Mouse (Mus musculus) cerebral cortex, adult 2 months (tissue): ENCODE results near the gene Metap1.

ENCODE experiments used
- WGBS: fragments of 180-500 bp; shearing (Covaris S2); methylation state at CpG from one replicate; pipeline ENCODE4 v1.1.7; 2018; 5-methylcytosine and 5-hydroxymethylcytosine counted together

Gene Metap1

DNA sequence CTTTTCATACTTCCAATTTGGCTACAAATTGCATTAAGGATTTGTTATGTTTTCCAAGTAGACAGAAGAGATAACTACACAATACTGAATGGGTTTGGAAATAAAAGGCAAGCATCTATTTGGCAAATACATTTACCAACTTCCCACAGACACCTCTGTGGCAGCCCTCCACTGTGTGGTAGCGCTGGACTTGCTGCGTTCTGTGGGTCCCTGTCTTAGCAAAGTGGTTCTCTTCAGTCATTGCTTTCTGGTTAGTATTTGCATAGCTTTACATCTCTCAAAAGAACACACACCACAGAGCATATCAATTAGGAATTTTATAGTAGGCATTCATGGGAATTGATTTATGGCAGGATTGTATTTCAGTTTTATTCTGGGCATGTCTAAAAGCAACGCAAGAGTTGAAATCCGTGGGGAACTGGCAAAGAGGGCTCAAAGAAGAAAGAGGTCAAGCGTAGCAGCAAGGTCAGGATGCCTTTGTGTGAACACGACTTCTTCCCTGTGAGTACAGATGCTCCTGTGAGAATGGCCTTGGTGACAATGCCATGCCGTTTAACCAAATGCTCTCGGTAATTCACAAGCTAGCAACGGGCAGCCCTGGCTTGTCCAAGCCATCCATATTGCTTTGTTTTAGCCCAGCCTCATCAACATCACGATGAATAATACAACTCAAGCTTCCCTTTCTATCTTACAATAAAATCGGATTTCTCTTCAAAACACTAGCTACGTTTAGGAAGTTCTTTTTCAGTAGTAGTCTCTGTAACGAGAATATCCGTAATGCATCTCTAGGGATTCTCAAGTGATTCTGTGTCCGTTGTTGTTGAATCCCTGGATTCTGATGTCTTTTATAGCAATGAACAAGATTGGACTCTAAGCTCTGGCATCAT, 10.8 kb upstream of the Metap1 start:
- WGBS = 68% methylated on average over 15 of the region's 15 CpGs

DNA sequence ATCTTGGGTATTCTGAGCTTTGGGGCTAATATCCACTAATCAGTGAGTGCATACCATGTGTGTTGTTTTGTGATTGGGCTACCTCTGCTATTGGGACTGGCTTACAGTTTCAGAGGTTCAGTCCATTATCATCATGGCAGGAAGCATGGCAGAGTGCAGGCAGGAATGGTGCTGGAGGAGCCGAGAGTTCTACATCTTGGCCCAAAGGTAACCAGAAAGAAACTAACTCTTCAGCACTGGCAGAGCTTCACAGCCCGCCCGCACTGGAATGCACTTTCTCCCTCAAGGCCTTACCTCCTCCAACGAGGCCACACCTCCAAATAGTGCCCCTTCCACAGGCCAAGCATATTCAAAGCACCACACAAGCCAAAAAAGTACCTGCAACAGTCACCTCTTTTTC, 9.4 kb upstream of the Metap1 start:
- WGBS = 92% methylated on average over 4 of the region's 4 CpGs

DNA sequence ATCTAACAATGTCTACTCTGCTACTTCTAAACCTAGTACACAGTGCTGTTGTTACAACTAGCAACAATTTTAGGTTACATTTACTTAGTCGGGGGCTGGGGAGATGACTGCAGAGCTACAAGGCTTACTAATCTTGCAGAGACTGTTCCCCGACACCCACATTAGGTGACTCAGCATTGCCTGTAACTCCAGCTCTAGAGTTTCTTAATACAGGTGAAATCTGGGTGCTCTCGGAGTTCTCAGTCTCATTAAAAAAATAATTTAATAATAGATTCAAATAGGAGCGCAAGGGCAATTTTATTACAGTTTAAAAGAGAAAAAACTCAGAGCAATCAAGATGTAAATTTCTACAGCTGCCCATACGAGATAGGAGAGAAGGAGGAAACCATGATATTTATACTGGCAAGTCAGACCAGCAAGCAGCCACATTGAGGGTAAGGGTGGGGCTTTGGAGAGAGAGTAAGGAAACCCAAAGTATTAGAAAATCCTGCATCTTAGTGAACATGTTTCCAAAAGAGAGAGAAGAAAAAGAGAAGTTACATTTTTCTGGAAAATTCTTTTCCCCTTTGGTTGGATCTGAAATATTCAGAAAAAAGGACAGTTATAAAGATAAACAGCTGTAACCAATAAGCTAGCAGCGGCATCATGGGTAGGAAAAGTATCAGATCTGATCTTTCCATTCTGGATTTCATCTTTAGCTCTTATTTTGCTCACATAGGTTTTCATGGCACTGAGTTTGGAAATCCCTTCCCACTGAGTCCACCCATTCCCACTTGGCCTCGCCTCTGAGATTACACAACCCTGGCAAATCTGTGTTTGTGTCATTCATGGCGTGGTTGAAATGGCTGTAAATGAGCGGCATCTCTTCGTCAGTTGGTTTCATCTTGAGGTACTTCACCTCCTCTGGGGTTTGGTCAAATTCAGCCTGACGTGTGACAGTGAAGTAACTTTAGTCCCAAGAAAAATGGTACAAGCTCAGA, 6.1 kb upstream of the Metap1 start:
- 73% methylated on average over 11 of the region's 11 CpGs for WGBS

DNA sequence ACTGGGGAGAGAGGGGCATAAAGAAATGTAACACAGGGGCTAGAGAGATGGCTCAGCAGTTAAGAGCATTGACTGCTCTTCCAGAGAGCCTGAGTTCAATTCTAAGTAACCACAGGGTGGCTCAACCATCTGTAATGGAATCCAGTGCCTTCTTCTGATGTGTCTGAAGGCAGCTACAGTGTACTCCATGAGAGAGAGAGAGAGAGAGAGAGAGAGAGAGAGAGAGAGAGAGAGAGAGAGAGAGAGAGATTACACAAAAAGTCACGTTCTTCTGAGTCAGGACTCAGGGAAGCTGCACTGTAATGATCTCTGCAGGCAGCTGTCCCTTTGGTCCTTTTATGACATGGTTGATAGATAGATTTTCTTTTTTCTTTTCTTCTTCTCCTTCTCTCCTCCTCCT, 5.2 kb upstream of the Metap1 start:
- 44% methylated on average over 1 of the region's 1 CpGs for WGBS

DNA sequence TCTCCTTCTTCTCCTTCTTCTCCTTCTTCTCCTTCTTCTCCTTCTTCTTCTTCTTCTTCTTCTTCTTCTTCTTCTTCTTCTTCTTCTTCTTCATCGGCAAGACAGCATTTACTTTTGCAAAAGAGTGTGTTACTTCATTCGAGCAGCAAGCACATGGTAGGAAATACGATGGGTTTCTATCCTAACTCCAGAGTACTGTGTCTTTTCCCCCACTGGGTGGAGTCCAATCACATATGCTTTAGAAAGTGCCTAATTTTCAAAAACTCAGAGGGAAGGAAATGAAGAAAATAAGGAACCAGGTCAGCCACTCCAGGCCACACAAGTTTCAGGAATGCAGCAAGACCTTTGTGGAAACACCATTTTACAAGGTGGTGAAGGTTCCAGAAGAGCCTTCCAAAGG, 4.4 kb upstream of the Metap1 start:
- WGBS = 51% methylated on average over 3 of the region's 3 CpGs

DNA sequence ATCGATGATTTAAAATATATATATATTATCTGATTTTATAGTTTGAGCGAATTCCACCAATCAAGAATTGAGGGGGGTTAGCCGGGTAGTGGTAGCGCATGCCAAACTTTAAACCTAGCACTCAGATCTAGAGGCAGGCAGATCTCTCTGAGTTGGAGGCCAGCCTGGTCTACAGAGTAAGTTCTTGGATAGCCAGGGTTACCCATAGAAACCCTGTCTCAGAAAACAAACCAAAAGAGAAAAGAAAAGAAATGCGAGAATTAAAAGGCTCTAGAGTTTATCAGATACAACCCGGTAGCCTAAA, 671 bp upstream of the Metap1 start:
- 15% methylated on average over 6 of the region's 6 CpGs for WGBS

DNA sequence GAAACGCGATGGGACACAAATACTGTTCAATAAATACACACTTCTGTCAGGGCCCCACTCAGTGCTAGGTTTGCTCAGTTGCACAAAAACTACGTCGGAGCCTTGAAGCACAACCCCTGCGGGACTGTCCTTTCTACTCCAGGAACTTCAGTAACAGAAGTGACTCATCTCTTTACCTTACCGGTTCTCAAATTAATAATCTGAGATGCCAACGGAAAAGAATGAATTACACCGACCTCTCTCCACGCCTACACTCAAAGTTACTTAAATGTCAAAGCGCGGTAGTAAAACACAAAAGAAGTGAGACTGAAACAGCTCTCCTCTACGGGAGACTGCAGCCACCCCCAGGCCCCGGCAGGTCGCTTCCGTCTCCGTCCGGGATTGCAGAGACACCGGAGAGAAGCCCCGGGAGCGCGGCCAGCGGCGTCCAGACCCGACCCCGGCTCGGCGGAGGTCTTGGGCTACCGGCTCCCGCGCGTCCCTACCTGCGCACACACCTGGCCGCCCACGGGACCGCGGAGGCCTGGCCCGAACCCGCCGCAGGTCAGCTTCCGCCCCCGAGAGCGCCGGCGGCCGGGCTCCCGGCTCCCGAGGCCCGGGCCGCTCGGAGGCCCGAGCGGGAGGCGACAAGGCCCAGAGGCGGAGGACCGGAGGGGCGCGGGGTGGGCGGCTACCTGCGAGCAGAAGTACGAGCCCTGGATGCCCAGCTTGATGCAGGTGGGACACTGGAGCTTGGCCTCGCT, 560 bp downstream of the Metap1 start:
- WGBS = under 1% methylated on average over 61 of the region's 61 CpGs

DNA sequence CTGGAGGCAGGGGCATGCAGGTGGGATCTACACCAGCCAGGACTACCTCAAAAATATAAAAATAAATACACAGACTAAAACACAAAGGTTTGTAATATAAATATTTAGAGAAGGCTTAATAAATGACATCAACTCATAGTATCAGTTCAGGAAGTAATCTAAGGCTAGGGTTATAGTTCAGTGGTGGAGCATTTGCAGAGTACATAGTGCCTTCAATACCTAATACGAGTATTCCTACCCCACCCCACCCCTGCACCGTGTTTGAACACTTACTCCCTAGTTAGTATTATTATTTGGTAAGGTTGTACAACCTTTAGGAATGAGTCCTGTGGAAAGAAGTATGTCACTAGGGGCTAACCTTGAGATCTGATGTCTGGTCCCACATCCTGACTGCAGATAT, 6.1 kb downstream of the Metap1 start:
- 87% methylated on average over 2 of the region's 2 CpGs for WGBS

DNA sequence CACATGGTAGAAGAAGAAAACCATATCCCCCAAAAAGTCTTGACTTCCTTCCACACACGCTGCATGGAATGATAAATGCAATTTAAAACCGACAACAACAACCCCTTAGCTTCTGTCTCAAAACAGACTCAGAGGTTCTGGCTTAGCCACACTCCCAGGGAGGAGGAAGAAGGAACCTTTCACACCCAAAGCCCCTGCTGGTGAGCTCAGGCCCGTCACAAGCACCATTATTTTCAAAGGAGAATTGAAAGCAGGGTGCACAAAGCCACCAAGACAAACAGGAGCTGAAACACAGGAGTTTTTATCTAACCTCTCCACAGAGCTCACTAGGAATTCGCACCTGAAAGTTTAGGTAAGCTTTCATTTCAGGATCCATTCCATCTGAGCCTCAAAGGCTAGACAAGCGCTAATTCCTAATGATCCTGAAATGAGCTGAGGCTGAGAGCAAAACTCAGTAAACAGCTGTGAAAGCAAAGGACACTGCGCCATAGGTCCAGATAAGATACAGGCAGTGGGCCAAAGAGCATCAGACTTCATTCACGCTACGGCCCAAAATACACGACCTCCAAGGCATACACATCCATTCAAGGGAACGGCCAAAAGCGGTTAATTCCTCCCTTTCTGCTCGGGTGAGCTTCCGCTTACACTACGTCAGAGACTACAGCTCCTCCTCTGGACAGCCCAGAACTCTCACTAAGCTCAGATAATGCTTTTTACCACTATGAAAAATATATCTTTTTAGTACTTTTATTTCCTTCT, 7.6 kb downstream of the Metap1 start:
- WGBS = 52% methylated on average over 14 of the region's 14 CpGs

DNA sequence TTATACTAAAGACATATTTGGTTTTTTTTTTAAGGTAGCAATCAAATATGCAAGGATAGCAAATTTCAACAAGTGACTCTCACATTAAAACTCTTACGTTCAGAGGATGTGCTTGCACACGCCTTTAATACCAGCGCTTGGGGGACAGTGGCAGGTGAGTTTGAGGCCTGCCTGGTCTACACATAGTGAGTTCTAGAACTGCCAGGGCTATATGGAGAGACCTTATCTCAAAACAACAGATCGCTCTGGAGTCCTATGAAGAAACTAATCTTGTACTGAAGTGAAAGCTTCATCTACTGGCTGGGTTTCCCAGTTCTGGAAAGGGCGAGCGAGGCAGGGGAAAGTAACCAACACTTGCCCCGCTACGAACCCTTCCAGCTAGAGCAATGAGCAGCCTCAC, 9.8 kb downstream of the Metap1 start:
- 98% methylated on average over 8 of the region's 8 CpGs for WGBS

DNA sequence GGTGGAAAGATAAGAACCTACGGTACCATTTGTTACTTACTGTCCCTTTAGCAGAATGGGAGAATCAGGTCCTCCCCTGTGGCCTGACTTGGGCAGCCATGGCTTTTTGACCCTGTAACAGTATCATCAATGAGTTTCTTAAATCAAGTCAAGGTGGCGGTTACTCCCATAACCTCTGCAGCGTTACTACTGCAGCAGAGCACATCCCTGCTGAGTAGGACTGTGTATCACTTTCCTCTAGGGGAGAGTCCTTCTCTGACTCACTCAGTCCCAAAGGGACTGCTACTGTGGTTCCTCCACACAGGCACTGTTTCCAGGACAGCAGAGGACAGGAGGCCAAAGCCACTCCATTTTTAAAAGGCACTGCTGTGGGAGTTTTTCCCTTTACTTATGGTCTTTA, 18.2 kb downstream of the Metap1 start:
- WGBS = 94% methylated on average over 3 of the region's 3 CpGs

DNA sequence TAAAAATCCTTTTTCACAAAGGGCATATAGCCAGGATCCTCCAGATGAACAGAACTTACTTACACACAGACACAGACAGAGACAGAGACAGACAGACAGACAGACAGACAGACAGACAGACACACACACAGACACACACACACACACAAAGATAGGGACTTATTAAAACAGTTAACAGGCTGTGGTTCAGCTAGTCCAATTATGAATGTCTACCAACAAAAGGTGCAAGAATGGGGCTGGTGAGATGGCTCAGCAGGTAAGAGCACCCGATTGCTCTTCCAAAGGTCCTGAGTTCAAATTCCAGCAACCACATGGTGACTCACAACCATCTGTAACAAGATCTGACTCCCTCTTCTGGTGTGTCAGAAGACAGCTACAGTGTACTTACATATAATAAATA, 22.7 kb downstream of the Metap1 start:
- 89% methylated on average over 1 of the region's 1 CpGs for WGBS

DNA sequence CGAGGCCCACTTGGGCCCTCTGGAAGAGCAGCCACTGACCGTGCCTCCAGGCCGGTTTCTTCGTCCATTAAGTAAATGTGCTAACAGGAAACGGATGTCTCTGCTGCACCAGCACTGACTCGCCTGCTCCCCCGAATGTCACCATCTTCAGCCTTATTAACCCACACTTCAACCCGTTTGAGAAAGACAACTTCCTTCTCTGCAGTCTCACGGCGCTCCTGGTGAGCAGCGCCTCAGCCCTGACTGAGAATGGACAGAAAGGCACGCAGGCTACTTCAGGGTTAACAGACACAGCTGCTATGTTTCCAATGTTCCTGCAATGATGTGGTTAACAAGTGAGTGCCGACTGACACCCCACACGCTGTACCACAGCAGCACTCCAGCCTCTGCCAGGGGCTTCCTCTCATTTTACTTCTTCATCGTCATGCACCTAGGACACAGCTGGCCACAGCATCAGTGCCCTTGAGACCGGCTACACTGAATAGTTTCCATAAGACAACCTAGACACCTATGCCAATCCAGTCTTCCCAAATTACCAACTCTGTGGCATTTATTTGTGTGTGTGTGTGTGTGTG, 24.7 kb downstream of the Metap1 start:
- WGBS = 83% methylated on average over 16 of the region's 16 CpGs

DNA sequence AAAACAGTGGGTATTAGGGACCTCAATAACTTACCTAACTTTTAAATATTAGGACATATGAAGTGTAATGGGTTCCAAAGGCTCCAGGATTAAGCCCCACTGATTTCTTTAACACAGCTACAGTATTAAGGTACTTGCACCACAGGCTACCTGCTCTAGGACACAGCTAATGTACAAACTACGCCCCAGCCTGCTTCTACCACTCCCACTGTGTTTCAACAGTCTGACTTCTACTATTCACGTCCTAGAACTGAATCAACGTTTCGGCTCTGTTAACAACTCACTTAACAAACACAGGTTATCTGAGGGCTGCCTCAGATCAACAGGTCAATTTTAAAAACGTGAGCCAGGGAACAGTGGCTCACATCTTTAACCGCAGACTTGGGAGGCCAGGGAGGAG, 25.5 kb downstream of the Metap1 start:
- 93% methylated on average over 6 of the region's 6 CpGs for WGBS

DNA sequence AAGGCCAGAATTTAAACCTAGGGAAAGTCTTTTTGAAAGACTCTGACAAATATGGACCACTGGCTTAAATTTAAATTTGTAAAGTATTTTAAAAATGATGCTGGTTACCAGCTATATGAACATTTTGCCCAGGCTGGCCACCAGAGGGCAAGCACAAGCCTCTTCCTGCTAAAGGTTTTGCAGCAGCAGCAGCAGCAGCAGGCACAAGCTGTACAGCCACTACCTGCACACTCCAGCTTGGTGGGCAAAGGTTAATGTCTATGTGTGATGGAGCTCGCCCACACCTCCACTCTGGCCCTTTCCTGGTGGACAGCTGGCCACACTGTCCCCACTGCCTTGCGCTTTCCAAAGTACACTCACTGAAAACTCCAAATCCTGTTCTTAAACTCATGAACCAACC, 26.2 kb downstream of the Metap1 start:
- WGBS = 87% methylated on average over 2 of the region's 2 CpGs

DNA sequence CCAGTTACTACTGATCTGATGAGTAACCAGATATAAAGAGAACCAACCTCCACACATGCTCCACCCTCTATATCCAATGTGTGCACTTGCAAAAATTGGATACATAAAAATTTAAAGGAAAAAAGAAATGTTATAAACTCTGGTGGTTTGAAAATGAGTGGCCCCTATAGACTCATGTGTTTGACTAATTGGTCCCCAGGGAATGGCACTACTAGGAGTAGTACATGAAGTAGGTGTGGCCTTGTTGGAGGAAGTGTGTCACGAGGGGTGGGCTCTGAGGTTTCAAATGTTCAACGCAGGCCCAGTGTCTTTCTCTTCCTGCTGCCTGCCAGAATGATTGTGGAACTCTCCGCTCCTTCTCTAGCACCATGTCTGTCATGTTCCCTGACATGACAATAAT, 27.5 kb downstream of the Metap1 start:
- WGBS = 78% methylated on average over 3 of the region's 3 CpGs

DNA sequence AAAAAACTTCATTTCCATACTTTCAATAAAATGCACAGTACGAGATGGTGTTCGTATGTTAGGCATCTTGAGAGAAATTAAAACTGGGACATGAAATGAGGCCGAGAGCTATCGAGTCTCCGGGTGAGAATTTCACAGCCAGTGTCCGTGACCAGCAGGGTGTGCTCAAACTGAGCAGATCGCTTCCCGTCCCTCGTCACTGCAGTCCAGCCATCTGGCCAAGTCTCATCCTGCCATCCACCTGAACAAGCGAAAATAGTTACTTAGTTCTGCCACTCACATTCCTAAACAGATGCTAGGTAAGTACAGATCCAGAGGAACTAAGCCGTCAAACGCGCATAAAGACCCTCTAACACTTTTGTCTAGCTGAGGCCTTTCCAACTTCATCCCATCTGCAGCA, 29.1 kb downstream of the Metap1 start:
- 56% methylated on average over 13 of the region's 13 CpGs for WGBS

DNA sequence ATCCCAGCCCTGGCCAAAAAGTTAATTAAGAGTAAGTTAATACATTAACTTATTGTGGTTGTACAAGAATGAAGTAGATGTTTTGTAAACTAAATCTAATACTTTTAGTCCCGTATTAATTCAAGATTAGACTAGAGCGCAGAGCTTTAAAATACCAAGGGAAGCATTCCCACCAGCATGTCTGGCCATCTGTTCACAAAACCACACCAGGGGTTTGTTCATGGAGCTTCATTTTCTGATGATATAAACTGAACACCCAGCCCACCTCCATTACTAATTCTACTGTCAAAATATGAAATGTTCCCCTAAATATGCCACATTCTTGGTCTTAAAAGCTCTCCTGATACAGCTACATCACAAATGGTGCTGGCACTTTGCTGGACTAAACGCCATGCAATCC, 30.9 kb downstream of the Metap1 start:
- 65% methylated on average over 3 of the region's 3 CpGs for WGBS

DNA sequence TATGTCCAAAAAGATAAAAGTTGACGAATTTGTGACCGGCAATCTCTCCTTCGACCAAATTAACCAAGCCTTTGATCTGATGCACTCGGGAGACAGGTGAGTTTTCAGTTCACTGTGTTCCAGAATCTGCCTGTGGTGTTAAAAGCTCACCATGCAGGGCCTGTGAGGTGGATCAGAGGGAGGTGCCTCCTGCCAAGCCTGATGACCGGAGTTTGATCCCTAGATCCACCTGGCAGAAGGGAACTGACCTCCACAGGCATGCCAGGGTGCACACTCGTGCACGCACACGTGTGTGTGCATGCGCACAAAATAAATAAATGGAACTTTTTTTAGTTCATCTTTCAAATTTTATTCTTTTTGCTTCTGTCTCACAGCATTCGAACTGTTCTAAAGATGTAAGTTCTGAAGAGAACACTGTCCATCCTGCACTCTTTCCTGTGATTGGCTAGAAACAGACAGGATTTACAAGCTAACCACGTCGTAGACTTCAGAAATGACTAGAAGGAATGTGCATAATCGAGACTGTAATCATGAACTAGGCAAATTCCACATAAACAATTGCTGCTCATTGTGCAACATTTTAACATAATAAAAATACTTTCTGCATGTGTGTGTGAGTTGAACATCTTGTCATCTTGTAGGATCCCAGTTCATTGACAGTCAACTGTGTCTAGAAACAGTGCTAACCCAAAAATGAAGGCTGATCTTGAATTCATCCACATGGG, 34.4 kb downstream of the Metap1 start:
- 90% methylated on average over 13 of the region's 13 CpGs for WGBS

DNA sequence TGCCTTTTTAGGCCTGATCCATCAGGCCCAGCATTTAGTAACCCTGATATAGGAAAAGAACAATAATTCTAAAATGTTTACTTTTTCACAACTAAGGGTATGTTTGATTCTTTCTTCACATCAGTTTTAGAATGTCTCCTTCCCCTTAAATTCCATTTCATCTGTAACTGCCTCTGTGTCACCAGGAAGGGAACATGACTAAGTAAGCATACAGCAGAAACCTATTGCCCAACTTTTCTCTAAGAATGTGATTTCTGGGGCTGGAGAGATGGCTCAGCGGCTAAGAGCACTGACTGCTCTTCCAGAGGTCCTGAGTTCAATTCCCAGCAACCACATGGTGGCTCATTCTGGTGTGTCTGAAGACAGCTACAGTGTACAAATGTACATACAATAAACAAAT, 35.1 kb downstream of the Metap1 start:
- WGBS = 94% methylated on average over 1 of the region's 1 CpGs
